Mouse (Mus musculus) large intestine, adult 2 months (tissue): Measurements from ENCODE around the gene Rasl11b. TPM values are rescaled to one million over a fixed set of nuclear protein-coding genes. Genes with fewer than 3 reads are reported as not detected.

ENCODE experiments used
- DNase-seq: peaks from one replicate; pipeline ENCODE4 v3.0.0-alpha.2; 2012; ENCODE audit warnings: low read depth, low spot score
- WGBS: fragments of 180-500 bp; shearing (Covaris S2); methylation state at CpG from one replicate; pipeline ENCODE4 v1.1.7; 2018; 5-methylcytosine and 5-hydroxymethylcytosine counted together
- polyA plus RNA-seq: library from polyadenylated mRNA; depleted of rRNA; stranded (reverse); fragments of >200 nt; gene quantifications from 2 replicates; pipeline ENCODE4 v1.2.3, GENCODE M21; 2012; rRNA removed

Rasl11b gene
- polyA plus RNA-seq, 1 experiment, result 7.3 TPM

DNA sequence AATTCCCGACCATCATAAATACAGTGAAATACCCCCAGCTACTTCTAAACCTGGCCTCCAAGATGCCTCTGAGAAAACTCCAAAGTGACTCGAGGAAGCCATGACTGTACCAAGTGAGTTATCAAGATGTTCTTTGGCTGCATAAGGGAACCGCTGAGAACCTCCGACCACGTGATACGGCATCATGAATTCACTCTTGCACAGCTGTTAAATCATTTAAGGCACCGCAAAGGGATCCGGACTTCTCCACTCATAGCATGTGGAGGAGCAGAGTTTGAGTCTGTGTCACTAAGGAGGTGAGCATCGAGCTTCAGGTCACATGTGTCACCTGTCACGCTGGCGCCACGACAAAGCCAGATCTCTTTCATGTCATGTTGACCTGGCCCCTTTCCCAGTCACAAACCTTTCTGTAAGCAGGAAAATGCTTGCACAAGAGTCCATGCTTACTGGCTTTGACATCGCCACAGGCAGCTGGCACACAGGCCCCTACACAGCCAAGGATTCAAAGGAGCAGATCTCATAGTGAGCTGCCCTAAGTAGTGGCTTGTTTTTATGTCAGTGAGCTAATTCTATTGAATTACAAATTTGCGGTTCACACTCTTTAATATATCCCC, 49.4 kb downstream of the Rasl11b start:
- no peak for DNase-seq
- 86% methylated on average over 14 of the region's 14 CpGs for WGBS

DNA sequence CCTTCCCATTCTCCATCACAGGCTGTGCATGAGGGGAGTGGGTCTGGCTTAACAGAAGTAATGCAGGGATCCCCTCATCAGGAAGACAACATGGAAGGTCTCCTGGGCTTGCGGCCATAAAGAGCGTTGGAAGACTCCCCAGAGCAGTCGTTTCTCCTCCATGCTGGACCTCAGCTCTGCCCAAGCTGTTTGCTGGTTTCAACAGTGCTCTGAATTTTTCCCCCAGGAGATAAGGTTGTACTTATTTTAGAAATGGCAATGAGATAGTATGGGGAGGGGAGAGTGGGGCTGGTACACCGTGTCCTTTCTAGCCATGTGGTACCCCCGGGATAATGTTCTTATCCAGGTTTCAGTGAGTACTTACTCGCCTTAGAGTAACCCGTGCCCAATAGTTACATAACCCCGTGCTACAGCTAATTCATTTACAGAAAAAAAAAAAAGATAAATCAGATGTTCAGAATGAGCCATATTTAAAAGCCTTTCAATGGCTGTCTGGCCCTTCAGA, 50.6 kb downstream of the Rasl11b start:
- WGBS, result 86% methylated on average over 8 of the region's 8 CpGs
- no peak for DNase-seq

DNA sequence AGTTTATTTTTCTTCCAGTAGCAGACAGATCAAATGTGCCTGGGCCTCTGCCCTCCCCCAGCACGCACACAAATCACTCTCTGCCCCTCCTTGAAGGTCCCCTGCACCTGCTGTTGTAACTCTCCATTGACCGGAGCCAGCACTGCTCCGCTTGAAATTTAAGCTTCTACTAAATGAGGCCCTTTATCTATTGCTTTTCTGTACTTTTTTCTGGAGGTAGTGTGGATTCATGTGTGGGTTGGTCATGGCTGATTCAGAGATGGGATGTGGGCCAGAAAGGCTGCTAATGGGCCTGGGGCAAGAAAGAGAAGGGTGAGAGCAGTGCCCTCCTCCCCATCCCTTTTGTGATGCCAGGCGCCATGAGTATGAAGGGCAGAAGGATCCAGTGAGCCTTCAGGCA, 51.4 kb downstream of the Rasl11b start:
- WGBS, result 78% methylated on average over 4 of the region's 4 CpGs
- DNase-seq, result no peak

DNA sequence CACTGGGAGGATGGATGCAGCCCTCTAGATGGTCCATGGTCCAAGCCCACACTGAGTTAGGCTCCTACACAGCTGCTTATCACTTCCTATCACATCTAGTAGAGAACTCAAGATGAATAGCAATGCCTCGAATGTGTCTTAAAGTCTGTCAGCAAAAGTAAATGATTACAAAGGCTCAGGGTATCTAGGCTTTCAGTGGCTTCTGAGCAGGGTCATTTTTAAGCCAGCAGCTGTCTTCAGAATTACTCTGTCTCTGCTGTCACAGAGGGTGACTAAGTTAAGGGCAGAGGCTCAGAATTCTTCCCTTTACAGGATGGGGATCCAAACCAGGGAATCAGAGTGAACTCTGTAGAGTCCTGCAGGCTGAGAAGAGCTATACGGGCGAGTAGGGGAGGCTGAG, 51.9 kb downstream of the Rasl11b start:
- WGBS, result 79% methylated on average over 3 of the region's 3 CpGs
- no peak for DNase-seq

Other genes starting within 250 kb of the Rasl11b start
- 2.9 and 3.2 TPM in 2 replicates for gene Usp46, start 126.9 kb upstream of the Rasl11b start, polyA plus RNA-seq